Mouse (Mus musculus): ENCODE results near the gene Ifi27.
A peak's percentile ranks its signal among the peaks of the same experiment; 100 is the strongest.
"Not testable (repeated sequence)": the region's sequence is repeated elsewhere in the genome, so short reads cannot be mapped to it uniquely, and the experiment has no call there.

Gene Ifi27

GRCm38 (mm10) chr12:103433986-103434731 lies at the start of gene Ifi27:
TSS of gene Ifi27 (plus strand) at chr12:103434211.
- DNase-seq (ENCODE audit: low spot score), result peak; percentile 71

- DNase-seq (ENCODE audit: low spot score), result peak; percentile 97
These were observed 45.3 kb upstream of the Ifi27 start, which contains the start of gene Otub2 for GRCm38 (mm10) chr12:103388505-103389347. TSS of gene Otub2 (plus strand) at chr12:103388682.

DNA sequence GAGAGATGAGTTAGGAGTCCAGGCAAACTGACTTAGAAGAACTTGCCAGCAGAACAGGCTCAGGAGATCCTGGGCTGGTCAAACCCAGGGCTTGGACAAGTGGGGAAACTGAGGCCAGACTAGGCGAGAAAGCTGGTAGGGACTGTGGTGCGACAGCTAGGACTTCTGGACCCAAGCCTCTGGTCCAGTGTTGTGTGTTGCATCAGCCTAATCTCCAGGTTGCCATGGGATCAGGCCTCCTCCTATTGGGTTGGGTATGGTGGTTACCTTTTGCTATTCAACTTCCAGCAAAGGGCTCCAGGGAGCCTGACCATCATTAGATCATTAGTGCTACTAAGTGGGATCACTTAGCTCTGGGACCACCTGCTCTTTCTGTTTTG lies 44.7 kb upstream of the Ifi27 start:
- DNase-seq (ENCODE audit: low spot score), result no peak

DNA sequence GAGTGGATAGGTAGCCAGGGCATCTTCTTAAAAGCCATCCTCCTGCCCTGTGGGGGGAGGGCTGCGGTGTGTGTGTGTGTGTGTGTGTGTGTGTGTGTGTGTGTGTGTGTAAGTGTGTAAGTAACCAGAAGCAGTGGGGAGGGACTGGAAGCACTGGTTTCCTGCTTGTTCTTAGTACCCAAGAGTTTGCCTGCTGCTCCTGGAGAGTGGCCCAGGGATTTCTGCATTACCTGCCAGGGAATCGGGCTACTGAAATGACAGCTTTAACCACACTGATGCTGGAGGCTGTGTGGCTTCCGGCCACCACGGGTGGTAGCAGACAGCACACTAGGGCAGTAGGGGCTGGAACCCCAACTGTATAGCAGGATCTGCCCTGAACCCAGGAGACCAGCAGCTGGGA lies 44.0 kb upstream of the Ifi27 start:
- DNase-seq (ENCODE audit: low spot score), result no peak

DNA sequence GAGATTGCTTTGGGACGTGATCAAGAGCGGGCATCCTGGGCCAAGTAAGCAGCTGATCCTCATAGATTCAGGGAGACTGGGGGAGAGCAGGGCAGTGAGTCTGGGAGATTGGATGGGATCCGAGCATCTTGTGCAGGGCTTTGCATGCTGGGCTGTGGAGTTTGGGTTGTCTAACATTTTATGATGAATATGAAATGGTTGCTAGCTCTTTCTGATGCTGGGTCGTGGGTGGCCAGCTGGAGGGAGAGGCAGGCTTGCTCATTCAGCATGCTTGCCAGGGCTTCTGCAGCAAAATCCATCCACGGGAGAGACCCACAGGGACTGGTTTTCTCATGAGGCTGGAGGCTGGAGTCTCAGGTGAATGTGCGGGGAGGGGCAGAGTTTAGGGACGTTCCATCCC lies 42.9 kb upstream of the Ifi27 start:
- DNase-seq (ENCODE audit: low spot score), result no peak

DNA sequence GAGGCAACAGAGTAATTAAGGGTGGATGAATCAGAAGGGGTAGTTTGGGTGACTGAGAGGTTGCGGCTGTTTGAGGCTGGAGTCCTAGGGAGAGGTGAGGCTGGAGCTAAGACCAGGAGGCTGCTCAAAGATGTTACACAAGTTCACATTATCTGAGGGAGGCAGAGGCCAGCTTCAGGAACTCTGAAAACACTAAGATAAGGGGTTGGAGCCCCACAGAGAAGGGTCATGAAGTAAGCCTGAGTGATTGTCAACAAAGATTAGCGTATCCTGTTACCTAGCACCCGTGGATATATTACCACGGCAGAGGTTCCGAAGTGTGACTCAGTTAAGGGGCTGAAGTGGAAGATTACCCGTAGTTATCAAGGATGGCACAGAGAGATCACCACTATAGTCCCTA lies 40.5 kb upstream of the Ifi27 start:
- DNase-seq (ENCODE audit: low spot score), result no peak

DNA sequence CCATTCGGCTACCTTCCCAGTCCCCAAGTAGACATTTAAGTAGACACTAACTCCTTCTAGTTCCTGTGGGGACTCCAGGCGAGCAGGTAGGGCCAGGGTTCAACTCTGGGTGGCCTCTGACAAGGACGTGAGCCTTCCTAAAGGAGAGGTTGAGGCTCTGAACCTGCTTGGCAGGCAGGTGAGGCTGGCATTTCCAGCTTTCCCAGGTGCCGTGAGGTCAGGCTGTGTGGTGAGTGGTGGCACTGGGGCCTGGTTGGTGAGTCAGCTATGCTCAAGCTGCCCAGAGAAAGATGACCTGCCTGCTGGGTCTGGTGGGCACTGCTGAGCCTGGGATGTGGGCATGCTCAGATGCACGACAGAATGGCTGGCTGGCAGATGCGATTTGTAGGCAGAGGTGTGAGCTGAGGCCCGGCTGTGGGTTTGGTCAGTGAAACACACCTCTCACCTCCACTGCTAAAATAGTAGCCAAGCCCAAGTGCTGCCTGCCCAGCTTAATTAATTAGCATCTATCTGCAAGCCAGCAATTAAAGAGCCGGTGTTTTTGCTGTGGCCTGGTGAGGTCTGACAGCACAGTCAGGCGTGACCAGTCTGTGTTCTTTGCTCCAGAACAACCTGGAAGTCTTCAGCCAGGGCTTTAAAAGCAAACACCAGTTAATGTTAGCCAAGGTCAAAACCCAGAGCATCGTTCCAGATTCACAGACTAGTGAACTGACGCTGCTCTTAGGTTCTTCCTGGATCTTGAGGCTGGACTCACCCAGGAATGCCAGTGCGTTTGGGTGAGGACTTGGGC lies 38.3 kb upstream of the Ifi27 start:
- DNase-seq (ENCODE audit: low spot score), result no peak

DNA sequence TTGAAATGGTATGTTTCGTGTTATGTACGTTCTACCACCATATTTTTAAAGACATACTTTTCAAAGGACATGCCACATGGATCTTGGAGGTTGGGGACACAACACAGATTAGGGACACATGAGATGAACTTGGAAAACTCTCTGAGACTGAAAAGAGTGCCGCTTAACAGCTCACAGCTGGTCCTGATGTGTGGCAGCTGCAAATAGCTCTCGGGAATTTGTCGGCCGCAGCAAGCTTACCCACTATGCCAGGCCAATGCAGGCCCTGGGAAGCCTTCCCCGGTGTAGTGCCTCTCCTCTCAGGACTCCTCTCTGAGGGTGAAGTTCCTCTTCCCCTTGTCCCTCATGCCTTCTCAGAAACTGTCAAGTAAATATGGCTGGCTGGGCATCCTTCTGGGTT lies 37.3 kb upstream of the Ifi27 start:
- no peak for DNase-seq (ENCODE audit: low spot score)

DNA sequence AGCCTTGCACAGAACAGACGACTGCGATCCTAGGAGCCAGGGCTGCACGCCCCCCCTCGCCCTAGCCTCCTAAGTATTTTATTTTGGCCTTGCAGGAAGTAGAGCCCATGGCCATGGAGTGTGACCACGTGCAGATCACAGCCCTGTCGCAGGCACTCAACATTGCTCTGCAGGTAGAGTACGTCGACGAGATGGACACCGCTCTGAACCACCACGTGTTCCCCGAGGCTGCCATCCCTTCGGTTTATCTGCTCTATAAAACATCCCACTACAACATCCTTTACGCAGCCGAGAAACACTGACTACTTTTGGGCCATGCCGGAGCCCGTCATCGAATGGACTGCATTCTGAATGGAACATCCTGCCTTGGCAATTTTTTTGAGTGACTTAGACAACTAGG lies 29.9 kb upstream of the Ifi27 start:
- no peak for DNase-seq (ENCODE audit: low spot score)

DNA sequence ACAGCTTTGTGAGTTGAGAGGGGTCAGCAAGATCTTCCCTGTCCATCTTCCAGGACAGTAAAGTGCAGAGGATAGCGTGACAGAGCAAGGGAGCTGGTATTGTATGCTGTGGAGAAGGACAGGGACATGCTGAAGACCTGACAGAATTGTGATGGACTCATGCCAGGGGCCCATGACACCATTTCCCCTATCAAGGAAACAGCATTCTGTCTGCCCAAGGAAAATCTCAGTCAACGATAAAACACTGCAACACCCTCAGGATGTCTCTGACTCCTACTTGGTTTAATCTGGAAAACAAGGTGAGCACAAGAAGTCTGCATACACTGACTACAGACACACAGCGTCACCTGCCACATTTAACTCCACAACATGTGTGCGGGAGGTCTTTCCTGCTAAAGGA lies 26.3 kb upstream of the Ifi27 start, which contains the start of gene 9330161L09Rik:
TSS of gene 9330161L09Rik (minus strand) at position 101 of the 400 bp plus-strand sequence.
- DNase-seq (ENCODE audit: low spot score), result no peak

- DNase-seq (ENCODE audit: low spot score), result no peak
These were observed 25.9 kb upstream of the Ifi27 start for GRCm38 (mm10) chr12:103408144-103408543.

DNA sequence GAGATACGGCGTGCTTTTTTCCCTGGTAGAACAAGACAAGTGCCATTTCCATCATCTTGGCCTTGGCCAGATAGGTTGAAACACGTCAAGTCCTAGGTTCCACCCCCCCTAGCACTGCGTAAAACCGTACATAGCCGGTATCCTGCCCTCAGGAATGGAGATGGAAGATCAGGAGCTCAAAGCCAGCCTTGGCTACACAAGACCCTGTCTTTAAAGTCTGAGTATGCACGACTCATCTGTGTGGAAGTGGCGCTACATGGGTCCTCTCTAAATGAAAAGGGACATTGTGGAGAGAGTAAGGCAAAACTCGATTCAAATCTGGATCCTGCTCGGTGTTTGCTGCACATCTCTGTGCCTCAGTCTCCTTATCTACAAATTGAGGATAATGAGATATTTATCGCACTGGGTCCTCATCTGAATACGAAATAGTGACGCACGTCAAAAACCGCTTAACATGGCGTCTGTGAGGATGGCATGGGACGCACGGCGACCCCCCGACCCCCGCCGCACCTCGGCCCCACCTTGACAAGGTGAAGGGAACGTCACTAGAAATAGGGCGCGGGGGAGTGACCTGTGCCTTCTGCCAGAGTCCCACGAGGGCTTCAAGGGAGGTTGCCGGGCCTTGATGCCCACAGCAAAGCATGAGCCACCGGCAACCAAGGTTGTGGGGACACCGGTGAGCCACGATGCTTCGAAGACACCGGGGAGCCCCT lies 8.8 kb upstream of the Ifi27 start:
- DNase-seq (ENCODE audit: low spot score), result no peak

DNA sequence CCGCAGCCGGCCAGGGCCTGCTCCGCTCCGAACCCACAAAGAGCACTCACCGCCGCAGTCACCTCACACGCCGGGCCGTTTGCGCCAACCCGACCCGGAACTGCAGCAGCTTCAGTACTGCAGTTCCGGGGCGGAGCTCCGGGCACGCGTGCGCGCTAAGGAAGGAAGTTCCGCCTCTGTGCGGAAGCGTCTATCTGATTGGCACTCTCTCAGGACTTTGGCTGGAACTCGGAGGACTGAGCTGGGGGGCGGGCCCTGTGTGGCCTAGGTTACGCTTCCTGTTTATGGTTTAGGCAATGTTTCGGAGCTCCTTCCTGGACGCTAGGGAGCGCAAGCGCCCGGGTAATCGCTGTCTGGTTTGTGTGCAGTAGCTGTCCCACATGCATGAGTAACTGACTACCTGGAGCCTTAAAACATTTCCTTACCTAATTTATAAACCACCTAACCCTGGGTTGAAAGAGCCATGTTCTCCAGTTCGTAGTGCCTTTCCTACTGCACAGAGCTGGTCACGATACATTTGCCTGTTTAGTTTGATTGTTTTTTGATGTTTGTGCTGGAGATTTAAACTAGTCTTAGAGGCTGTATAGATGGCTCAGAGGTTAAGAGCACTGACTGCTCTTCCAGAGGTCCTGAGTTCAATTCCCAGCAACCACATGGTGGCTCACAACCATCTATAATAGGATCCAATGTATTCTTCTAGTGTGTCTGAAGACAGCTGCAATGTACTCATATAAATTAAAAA lies 8.1 kb upstream of the Ifi27 start, which contains the start of gene Ddx24:
TSS of gene Ddx24 (minus strand) at position 102 of the 742 bp plus-strand sequence.
- DNase-seq (ENCODE audit: low spot score), result peak; percentile 98

DNA sequence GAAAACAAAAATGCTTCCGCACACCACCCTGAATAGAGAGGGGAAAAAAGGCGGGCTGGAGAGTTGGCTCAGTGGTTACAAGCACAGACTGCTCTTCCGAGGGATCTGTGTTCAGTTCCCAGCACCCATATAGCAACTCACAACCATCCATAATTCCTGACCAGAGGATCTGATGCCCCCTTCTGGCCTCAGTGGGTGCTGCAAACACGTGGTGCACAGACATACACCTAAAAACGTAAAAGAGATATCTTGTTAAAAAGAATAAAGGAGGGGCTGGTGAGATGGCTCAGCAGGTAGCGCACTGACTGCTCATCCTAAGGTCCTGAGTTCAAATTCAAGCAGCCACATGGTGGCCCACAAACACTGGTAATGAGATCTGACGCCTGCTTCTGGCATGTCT lies 7.3 kb upstream of the Ifi27 start:
- no peak for DNase-seq (ENCODE audit: low spot score)

- no peak for DNase-seq (ENCODE audit: low spot score)
These were observed 581 bp upstream of the Ifi27 start for GRCm38 (mm10) chr12:103433430-103433829.

GRCm38 (mm10) chr12:103434861-103435260 lies 850 bp downstream of the Ifi27 start:
- no peak for DNase-seq (ENCODE audit: low spot score)

DNA sequence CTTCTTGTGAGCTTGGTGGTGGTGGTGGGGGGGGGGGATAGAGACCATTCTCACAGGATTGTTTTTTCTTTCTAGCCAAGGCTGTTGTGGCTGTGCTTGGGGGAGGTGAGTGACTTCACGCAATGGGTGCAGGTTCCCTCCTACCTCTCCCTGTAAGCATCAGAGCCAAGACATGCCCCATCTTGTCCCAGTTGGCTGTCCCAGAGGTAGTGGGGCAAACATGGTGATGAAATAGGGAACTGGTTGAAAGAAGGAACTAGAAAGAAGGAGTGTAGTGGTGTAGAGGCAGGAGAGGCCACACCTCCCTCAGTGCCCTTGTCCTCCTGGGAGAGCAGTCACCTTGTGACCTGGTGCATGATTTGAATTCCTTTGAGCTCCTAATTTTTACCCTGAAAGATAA lies 3.6 kb downstream of the Ifi27 start:
- DNase-seq (ENCODE audit: low spot score), result no peak

GRCm38 (mm10) chr12:103443524-103443923 lies 9.5 kb downstream of the Ifi27 start, which contains the start of gene Ifi27l2a:
TSS of gene Ifi27l2a (minus strand) at chr12:103443680.
- DNase-seq (ENCODE audit: low spot score), result no peak

DNA sequence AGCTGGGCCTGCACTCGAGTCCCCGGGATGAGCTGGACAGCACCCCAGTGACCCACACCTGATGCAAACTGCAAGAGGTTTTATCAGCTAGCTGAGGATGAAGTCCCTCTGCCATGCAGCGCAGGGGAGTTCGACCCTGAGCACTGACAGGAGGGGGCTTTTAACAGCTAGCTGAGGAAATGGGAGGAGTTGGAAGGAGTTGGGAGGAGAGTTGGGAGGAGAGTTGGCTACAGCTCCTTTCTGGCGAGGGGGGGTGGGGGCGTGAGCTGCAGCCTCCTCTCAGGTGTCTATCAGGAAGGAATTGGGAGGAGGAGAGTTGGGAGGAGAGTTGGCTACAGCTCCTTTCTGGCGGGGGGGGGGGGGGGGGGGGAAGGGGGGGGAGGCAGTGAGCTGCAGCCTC lies 10.2 kb downstream of the Ifi27 start:
- DNase-seq (ENCODE audit: low spot score), result not testable (repeated sequence)

GRCm38 (mm10) chr12:103445060-103445459 lies 11.0 kb downstream of the Ifi27 start:
- DNase-seq (ENCODE audit: low spot score), result no peak

- DNase-seq (ENCODE audit: low spot score), result no peak
These were observed 19.4 kb downstream of the Ifi27 start for GRCm38 (mm10) chr12:103453361-103453760.
